Mouse (Mus musculus) heart, adult 11 months (tissue): ENCODE measurements around the gene Atg4a-ps.

Source experiments
- DNase-seq: peaks from one replicate; pipeline ENCODE4 v3.0.0; 2022

Gene Atg4a-ps

DNA sequence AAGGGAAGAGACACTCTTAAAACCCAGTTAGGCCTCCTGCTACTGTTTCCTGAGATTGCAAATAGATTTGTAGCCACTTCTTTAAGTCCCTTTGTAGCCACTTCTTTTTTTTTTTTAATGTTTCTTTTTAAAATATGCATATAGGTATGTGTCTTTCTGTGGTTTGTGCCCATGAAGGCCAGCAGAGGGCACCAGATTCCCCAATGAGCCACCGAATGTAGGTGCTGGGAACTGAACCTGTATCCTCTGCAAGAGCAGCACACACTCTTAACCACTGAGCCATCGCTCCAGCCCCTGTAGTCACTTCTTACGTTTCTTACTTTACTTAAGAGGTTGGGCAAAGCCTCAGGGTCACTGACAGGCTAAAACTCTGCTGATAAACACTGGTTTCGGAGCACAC lies 19.4 kb downstream of the Atg4a-ps start:
- DNase-seq: no peak

DNA sequence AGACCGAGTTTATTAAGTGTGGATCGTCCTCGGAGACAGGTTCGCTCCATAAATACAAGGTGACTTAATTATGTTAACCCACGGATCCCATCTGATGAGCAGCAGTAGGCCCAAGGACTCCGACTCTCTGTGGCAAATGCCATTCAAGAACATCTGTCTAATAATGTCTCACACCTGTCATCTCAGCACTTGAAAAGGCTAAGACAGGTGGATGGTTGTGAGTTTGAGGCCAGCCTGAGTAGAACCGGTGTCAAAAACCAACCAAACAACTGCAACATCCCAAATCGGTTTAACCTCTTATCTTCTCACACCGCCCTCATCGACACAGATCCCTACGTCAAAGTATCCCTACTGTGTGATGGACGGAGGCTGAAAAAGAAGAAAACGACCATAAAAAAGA lies 20.7 kb downstream of the Atg4a-ps start:
- DNase-seq: no peak

DNA sequence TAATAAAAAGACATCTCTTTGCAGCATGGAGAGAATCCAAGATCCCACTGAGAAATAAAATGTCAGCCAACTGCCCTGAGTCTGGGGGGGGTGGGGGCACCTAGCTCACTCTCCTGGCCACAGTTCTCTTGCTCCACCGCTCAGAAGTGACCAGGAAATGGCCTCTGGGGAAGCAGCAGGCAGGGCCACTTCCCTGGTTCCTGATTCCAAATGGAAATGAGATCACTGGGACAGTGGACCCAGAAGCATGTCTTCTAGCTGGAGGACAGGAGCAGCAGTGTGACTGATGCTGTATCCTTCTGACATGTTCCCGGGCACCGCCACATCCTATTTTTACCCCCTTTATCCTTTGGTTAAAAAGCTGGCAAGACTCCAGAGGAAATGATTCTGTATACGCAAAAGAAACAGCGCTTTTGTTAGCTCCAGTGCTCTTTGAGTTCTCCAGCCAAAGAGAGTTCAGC lies 21.2 kb downstream of the Atg4a-ps start:
- peak; percentile 89 for DNase-seq

DNA sequence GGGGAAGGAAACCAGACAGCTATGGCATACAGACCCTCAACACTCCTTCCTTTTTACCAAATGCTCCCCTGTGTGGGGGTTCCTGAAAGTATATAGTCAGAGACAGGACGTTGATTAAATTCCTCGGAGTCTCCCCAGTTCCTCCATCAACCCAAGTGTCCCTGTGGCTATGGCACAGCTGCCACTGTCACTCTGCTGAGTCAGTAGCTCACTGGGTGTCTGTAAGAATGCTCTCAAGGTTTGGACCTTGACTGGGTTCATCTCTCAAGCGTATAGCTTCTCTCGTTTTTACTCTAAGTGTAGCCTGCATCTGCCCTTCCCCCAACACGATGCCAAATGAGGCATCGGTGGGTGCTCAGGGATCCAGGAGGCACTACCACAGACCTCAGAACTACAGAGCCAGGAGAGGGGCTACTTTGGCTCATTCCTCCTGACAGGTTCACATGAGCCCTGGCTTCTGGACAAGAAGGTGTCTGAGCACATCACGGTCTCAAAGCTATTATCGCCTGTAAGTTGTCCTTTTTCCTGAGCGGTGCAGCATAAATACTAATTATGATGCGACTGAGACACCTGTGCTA lies 21.9 kb downstream of the Atg4a-ps start:
- peak; percentile 78 for DNase-seq

DNA sequence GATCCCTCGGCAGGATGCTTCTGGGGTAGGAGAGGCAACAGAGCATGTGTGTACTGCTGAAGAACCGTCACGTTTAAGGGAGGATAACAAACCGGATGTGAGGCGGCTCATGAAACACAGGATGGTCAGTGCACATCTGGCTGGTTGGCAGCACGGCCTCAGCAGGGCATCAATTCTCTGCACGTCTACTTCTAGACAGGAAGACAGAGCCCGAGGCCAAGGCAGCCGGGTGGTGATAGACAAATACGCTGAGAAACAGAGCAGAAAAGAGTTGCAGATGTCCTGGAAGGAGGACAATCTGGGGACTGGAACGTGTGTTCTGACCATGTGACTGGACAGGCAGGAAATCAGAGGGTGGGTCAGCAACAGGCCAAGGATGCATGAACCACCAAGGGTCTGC lies 25.8 kb downstream of the Atg4a-ps start:
- DNase-seq: peak; percentile 85

DNA sequence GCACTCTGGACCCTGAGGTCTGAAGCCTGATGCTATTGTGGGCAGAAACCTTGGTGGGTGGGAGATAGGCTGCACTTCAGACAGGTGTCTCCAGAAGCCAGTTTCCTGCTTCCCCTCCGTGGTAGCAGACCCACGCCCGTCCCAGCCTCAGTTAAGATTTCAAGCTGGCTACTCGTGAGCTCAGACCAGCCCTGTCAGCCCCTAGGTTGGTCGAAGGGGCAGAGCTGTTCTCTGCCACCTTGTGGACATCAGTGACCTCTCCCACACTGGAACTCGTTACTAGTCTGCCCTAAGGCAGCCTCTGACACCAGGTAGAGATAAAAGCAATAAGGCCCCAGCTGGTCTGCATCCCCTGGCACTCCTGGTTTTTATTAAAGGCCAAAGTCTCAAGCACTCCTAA lies 28.9 kb downstream of the Atg4a-ps start:
- peak; percentile 59 for DNase-seq

DNA sequence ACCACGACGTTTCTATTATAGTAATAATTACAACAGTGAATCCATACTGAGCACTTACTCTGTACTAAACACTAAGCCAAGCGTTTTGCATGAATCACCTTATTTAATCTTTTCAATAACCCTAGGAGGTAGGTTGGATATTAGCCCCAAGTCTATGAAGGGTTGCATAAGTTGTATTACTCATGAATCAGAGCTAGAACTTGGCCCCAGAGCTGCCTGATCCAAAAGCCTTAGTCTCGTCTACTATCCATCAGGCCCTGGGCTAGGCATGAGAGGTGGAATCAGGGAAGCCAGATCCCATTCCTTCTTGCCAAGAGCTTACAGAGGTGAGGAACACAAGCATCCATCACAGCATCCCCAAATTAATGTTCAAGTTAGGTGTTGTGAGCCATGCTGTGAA lies 30.2 kb downstream of the Atg4a-ps start:
- peak; percentile 76 for DNase-seq

DNA sequence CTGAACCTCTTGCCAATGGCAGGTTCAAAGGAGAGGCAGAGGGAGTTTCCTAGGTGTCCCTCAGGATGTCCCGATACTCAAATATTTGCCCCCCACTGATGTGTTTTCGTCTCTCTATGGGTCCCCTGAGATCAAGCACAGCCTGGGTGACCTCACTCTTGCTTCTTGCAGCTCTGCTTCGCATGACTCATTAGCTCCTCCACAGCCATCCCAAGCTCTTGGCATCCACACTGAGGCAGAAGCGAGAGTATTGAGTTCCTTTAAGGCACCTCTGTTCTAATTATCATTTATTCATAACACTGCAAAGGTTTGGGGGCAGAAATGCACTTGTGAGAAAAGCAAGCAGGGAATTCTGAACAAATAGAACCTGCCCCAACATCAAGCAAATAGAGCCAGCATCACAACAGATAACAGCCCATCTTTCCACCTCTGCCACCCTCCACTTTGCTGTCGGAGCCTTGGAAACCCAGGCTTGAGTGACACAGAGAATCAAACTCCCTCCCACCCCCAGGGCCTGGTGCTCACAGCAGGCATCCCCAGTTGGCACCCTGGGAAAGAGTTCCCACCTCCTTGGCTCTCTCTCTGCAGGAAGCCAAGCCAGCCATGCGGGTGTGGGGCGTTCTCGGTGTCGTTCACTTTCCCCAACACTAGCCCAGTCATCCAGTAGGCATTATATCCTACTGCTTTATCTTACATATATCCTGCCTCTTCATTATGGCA lies 33.1 kb downstream of the Atg4a-ps start:
- peak; percentile 96 for DNase-seq

DNA sequence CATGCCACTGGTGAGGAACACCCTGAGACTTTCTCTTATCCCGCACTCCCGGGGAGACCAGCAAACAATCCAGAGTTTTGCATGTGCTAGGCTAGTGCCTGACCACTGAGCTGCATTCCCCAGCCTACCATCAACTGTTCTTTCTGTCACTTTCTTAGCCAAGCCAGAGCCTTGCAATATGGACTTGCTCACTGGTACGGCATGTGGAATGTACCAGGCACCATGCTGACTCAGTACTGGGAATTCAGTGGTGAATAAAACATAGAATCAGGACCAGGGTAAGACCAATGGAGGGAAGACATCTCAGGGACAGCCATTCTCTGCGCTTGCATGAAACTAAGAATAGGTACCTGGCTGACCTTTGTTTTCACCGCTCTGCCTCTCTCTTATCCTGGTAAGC lies 35.6 kb downstream of the Atg4a-ps start:
- DNase-seq: peak; percentile 63

DNA sequence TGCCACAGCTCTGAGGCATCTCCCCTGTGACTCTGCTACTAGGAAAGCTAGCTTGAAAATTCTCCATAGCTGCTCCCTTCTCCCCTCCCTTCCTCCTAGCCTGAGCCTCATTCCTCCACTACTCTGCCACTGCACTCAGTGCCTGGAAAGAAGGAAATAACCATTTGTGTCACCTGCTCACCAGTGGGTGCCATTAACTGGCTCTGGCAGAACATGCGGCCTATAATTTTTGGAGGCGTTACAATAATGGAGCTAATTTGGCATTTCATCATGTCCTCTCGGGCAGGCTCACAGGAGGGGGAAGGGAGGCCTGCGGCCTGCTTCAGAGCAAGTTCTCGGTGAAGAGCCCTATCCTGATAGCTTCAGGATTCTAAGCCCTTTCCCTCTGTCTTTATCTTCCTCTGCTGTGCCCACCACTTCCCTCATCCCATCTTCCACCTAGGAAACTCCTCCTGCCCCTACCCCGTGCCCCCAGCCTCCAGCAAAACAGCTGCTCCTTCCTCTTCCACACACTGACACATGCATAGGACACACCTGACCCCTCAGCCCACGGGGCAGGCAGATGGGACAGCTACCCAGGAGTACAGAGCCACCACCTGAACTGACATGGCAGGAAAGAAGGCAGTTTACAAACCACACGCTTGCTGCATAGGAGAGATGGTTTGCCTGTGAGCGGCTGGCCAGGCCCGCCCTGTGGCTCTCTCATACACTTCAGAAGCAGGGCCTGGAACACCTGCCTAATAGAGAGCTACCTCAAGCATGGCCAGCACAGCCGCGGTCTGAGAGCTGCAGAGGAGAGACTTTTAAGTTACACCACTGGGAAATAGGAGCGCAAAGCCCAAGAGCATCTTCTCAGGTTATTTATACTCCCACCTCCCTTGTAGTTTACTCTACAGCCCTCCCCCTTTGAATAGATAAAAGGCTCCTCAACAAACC lies 38.9 kb downstream of the Atg4a-ps start:
- DNase-seq: peak; percentile 85

DNA sequence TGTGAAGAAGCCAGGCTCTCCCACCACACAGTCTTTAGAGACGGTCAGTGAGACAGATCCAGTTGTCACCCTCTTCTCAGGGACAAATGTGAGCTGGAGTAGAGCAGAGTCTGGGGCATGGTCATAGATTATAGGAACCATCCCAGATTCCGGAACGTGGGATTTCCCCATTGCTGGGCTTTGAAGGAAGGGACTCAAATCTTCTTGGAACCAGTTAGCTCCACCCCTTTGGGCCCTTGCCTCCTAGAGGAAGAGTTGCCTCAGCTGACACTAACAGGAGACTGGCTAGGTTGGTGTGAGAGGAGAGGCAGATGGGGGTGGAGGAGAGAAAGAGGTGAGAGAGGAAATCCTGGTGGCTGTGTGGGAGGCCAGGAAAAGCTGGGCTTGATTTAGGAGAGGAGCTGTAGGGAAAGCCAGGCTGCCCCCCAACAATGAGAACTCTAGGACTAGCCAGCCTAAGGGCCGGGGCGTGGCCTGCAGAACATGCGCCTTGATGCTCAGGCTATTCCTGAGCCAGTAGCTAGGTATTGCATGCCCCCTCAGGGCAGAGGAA lies 39.7 kb downstream of the Atg4a-ps start:
- DNase-seq: peak; percentile 70

DNA sequence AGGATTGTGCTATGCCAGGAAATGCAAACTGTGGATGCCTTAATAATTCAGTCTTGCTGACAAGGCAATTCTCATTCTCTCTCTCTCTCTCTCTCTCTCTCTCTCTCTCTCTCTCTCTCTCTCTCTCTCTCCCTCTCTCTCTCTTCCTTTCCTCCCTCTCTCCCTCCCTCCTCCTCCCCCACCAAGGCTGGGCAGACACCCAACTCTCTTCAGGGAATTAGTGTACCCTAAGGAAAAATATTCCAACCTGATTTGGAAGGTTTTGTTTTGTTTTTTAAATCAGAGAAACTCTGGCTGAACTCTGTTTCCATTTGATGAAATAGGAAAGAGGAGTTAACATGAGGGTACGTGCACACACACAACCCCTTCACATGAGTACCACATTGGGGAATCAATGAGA lies 44.3 kb downstream of the Atg4a-ps start:
- no peak for DNase-seq

DNA sequence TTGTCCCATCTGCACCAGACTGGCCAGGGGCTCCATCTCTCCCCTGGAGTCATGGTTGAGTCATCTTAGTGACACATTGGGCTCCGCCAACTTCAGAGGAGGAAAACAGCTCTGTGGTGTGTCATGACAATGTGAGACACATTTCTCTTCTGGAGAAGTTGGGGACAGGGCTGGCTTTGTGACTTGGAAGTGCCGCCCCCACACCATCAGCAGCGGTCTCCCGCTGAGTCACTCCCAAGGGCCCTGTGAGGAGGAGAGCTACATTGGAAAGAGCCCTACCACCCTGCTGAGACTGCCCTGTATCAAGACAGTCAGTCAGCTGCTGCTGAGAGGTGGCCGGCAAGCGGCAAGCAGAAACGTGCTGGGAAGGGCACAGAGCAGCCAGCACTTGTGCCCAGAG lies 44.9 kb downstream of the Atg4a-ps start:
- DNase-seq: peak; percentile 97

DNA sequence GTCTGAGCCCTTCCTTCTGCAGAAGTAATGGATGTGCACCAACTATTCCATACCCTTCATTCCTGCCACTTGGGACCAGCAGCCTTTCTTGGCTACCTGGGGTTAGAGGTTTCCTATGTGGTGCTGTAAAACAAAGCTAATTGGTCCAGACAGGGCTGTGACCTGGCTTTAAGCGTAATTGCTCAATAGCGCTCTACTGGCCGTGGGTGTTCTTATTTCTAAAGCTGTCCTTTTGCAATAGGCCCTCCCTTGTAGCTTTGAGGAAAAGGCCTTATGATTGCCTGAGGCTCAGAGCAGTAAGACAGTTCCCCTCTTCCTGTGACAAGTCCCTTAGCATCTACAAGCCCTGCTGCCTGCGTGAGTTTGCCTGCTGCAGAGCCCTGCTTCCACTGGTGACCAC lies 48.3 kb downstream of the Atg4a-ps start:
- DNase-seq: peak; percentile 84

DNA sequence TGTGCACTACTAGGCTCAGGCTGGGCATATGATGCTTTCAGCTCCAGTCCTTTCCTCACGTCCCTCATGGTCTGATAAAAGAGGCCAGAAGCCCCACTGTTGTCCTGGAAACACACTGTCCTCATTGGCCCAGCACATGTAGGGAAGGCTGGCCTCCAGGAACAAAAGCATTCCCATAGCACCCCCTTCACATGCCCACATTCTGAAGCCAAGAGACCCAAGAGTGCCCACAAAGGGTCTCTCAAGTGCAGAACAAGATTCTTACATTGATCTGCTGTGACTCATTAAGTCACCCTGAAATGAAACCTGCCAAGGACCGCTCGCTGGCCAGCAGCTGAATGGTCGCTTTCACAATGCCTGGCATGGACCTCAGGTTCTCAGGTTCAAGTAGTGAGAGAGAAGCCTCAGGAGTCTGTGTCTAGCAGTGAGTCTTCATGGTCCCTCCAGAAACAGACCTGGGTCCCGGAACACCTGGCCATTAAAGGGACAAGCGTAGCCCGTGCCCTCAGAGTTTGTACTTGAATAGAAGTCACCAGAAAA lies 50.5 kb downstream of the Atg4a-ps start:
- peak; percentile 84 for DNase-seq
